Mouse (Mus musculus): ENCODE data around the gene Prkaca.

Gene Prkaca

DNA sequence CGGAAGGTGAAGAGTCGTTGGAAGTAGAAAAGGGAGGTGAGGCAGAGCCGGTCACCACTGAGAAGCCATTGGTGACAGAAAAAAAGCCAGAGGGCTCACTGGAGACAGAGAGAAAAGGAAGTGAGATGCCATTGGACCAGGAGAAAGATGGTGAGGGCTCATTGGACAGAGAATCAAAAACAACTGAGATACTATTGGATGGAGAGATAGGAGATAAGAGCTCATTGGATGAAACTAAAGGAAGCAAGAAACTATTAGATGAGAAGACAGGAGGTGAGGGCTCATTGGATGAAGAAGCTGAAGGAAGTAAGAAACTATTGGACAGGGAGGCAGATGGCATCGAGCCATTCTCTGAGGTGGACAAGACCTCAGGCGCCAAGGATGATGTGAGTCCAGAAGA, 56.5 kb downstream of the Prkaca start:
- peak; percentile 6 for DNase-seq (ENCODE audit: low read depth, low spot score)

GRCm38 (mm10) chr8:84032777-84033176, 60.0 kb downstream of the Prkaca start:
- DNase-seq (ENCODE audit: low read depth, low spot score): no peak

- DNase-seq (ENCODE audit: low read depth, low spot score): no peak
These were observed 65.2 kb downstream of the Prkaca start for GRCm38 (mm10) chr8:84038015-84038414.

- DNase-seq (ENCODE audit: low read depth, low spot score): peak; percentile 85
These were observed 66.3 kb downstream of the Prkaca start for GRCm38 (mm10) chr8:84039050-84039449.

- peak; percentile 49 for DNase-seq (ENCODE audit: low read depth, low spot score)
These were observed 69.5 kb downstream of the Prkaca start, which contains the start of gene Il27ra for GRCm38 (mm10) chr8:84042066-84042947. Gene Il27ra (minus strand): TSS chr8:84042589.

- no peak for DNase-seq (ENCODE audit: low read depth, low spot score)
These were observed 70.2 kb downstream of the Prkaca start for GRCm38 (mm10) chr8:84042948-84043342.

DNA sequence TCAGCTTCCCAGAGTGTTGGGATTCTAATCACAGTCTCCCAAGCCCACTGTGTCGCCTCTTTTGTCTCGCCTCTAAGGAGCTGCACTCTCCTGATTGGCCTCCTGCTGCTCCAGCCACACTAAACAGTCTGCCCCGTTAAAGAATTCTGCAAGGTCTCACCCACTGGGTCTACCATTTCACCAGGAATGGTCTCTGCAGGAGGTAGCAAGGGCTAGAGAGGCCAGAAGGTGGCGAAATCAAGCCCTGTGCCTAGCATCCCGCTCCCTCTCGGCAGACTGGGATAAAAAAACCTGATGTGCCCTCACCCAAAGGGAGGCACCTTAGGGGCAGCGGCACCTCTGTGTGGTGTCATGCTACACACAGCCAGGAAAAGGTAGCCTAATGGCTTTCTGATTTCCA, 71.3 kb downstream of the Prkaca start:
- DNase-seq (ENCODE audit: low read depth, low spot score): no peak

DNA sequence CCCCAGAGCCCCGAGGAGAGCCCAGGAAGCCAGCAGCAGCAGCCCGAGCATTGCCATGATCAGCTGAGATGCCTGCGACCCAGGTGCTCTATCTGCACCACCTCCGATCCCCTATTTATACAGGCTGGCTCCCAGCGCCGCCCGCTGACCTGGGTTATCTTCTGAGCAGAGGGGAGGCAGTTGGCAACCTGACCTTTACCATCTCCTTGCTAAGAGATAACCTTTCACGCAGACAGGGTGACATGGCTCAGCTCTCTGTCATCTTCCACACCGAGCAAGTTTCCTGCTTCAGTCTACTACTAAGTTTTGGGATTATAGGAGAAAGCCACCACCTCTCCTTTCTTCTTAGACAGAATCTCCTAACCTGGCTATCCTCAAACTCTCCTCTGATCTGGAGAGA, 72.1 kb downstream of the Prkaca start, which contains the start of gene Rln3:
Gene Rln3 (minus strand): TSS at position 101 of the 400 bp plus-strand sequence.
- no peak for DNase-seq (ENCODE audit: low read depth, low spot score)

All from brain, adult 2 months (tissue).